Mouse (Mus musculus) neural tube, embryonic 13.5 days (tissue): ENCODE data around the gene Rock2. TPM values are rescaled to one million over a fixed set of nuclear protein-coding genes. Genes with fewer than 3 reads are reported as not detected.

ENCODE experiments used
- ATAC-seq: fragments of 200-750 bp; cut with Nextera tagmentation; 2 replicates; pipeline ENCODE4 v1.8.0; 2017; ENCODE audit warnings: low read depth, mild to moderate bottlenecking, moderate TSS enrichment, moderate library complexity
- H3K27ac ChIP-seq: fragments of 300-500 bp; sonication (generic); replicated peaks from 2 replicates; pipeline ENCODE4 v1.5.1; 2015; ENCODE audit warnings: moderate library complexity, mild to moderate bottlenecking, inconsistent platforms
- H3K27me3 ChIP-seq: fragments of 300-500 bp; sonication (generic); 2 replicates; pipeline ENCODE4 v1.6.1; 2015; ENCODE audit warnings: mild to moderate bottlenecking, inconsistent platforms
- H3K36me3 ChIP-seq: fragments of 300-500 bp; sonication (generic); 2 replicates; pipeline ENCODE4 v1.6.1; 2015; ENCODE audit warnings: mild to moderate bottlenecking, inconsistent platforms
- H3K4me1 ChIP-seq: fragments of 300-500 bp; sonication (generic); replicated peaks from 2 replicates; pipeline ENCODE4 v1.6.1; 2015; ENCODE audit warnings: inconsistent platforms
- H3K4me2 ChIP-seq: fragments of 300-500 bp; sonication (generic); 2 replicates; pipeline ENCODE4 v1.6.1; 2015; ENCODE audit warnings: inconsistent platforms, mild to moderate bottlenecking, moderate library complexity
- H3K4me3 ChIP-seq: fragments of 300-500 bp; sonication (generic); 2 replicates; pipeline ENCODE4 v1.5.1; 2015; ENCODE audit warnings: mild to moderate bottlenecking, inconsistent platforms
- H3K9ac ChIP-seq: fragments of 300-500 bp; sonication (generic); 2 replicates; pipeline ENCODE4 v1.6.1; 2015; ENCODE audit warnings: moderate library complexity, mild to moderate bottlenecking, inconsistent platforms
- H3K9me3 ChIP-seq: fragments of 300-500 bp; sonication (generic); 2 replicates; pipeline ENCODE4 v1.6.1; 2016; ENCODE audit warnings: inconsistent platforms
- WGBS: fragments of 180-500 bp; shearing (Covaris S2); methylation state at CpG from one replicate; pipeline ENCODE4 v1.1.7; 2015; 5-methylcytosine and 5-hydroxymethylcytosine counted together
- polyA plus RNA-seq: library from polyadenylated mRNA; unstranded; fragments of >200 nt; fragmentation: Nextera tagmentation; extraction: Ambion mirVana; gene quantifications from 2 replicates; pipeline ENCODE4 v1.2.1, GENCODE M21; 2015

Rock2 gene
- polyA plus RNA-seq, 1 experiment from 2014 or later, result 15.0 TPM

DNA sequence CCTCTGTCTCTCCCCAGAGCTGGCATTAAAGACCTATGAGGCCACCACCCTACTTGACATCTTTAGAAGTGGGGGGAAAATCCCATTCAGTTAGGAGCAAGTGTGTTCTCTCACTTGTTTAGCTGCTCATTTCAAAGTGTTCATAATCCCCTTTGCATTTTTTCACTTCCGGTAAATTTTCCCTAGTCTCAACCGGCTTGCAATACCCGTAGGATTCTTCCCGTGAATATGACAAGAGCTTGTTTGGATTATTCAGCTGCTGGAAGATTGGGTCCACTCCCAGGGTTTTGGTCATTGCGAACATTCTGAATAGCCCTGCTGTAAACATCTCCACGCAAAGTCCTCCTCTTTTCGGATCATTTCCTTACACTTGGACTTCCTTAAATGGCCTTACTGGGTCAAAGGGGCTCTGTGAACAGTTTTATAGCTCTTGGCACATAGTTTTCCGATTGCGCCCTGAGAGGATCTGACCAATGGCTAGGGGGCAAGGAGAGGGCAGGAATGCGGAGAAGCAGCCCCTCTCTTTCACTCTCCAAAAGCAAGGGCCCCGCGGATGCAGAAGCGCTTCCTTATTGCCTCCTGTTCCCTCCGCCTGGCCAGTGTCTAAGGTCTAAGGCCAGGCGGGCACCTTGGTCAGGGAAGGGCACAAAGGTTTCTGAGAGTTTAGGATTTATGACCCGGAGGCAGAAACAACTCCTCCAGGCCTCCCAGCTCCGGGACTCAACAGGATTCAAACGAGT, 869 bp upstream of the Rock2 start:
- Histone ChIP-seq H3K36me3 (no peaks in the 10 kb centered on the region), H3K4me1 (peaks cover 39% of the 10 kb centered on the region), H3K9ac (peak overlapping the region; percentile 95), H3K4me3 (peak overlapping the region; percentile 91), H3K4me2 (peak overlapping the region; percentile 83), H3K27me3 (no peaks in the 10 kb centered on the region), H3K9me3 (no peaks in the 10 kb centered on the region), H3K27ac (peak overlapping the region; percentile 95)
- WGBS, result 4% methylated on average over 18 of the region's 18 CpGs
- ATAC-seq, result no peak; the same call in 1 of the 2 replicates

DNA sequence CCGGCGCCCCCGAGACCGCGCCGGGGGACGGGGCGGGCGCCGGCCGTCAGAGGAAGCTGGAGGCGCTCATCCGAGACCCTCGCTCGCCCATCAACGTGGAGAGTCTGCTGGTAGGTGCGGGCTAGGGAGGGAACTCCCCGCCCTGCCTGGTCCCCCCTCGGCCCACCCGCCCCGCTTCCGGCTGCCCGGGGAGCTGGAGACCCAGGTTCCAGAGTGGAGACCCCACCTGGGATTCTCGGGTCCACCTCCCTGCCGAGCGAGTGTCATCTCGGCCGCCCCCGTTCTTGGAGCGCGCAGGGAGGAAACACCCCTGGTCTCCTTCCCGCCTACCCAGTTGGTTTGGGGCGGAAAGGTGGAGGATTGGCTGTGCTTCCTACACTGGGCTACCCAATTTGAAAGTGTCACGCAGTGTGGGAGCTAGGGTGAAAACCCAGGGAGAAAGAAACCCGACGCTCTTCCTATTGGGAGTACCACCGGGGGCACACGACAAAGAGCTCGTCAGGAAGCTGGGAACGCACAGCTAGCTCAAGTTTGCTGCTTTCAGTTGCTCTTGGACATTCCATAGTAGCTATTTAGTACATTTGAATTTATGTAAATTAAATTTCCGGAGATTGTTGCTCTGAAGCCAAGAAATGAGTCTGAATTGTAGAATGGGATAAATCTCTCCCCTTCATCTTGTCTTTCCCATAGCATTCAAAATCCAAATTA, 680 bp downstream of the Rock2 start:
- H3K36me3 ChIP-seq, result no peaks in the 10 kb centered on the region
- no peaks in the 10 kb centered on the region for H3K27me3 ChIP-seq
- peak overlapping the region; percentile 91 for H3K4me3 ChIP-seq
- peak overlapping the region; percentile 95 for H3K27ac ChIP-seq
- H3K4me1 ChIP-seq, result peaks cover 40% of the 10 kb centered on the region
- peak overlapping the region; percentile 95 for H3K9ac ChIP-seq
- under 1% methylated on average over 39 of the region's 41 CpGs for WGBS
- H3K9me3 ChIP-seq, result no peaks in the 10 kb centered on the region
- peak overlapping the region; percentile 72 for H3K4me2 ChIP-seq
- ATAC-seq, result peak; percentile 73

DNA sequence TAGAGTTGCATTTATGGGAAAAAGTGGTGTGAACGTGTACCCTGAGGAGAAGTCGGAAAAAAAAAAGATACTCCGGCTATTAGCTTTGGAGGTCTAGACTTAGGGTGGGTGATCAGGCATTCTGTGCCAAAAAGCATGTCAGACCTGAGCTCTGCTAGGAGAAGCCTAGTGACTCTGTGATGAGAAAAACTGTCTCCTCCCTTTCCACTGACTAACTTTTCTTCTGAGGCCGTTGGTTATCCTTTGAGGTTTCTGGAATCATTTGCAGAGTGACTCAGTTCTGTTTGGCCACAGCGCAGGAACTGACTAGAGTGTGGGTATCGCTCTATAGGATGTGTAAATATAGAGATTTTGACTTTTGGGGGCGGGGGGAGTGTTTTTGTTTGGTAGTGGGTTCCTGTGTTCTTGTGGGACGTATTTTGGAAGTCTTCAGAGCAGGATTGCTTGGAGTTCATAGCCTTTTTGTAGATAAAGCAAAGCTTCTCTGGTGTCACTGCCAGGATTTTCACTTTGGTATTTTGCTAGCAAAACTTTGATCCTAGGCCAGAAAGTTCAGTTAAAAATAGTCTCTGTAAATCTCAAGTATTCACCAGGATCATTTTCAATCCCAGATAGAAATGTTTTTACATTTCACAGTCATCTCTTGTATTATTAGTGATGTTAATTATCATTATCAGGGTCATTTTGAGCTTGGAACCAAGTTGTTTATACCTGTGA, 1.5 kb downstream of the Rock2 start:
- Histone ChIP-seq H3K4me3 (peak overlapping the region; percentile 91), H3K36me3 (no peaks in the 10 kb centered on the region), H3K4me1 (peaks cover 40% of the 10 kb centered on the region), H3K27ac (no peak overlapping the region), H3K4me2 (peak overlapping the region; percentile 72), H3K27me3 (no peaks in the 10 kb centered on the region), H3K9ac (peak overlapping the region; percentile 95), H3K9me3 (no peaks in the 10 kb centered on the region)
- no peak for ATAC-seq
- 24% methylated on average over 8 of the region's 8 CpGs for WGBS

DNA sequence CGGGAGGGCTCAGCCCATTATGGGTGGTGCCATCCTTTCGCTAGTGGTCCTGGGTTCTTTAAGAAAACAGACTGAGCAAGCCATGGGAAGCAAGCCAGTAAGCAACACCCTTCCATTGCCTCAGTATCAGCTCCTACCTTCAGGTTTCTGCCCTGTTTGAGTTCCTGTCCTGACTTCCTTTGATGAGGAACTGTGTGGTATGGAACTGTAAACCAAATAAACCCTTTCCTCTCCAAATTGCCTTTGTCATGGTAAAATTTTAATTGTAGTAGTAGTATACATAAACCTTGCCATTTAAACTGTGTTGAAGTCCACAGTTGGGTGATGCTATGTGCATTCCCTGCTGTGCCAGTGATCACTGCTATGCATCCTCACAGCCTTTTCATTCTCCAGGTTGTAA, 2.5 kb downstream of the Rock2 start:
- no peaks in the 10 kb centered on the region for H3K9me3 ChIP-seq
- H3K4me2 ChIP-seq, result peak overlapping the region; percentile 72
- H3K9ac ChIP-seq, result no peak overlapping the region
- WGBS, result 68% methylated on average over 2 of the region's 2 CpGs
- ATAC-seq, result no peak
- H3K36me3 ChIP-seq, result no peaks in the 10 kb centered on the region
- peak overlapping the region; percentile 6; the same call in 1 of the 2 replicates for H3K4me3 ChIP-seq
- H3K4me1 ChIP-seq, result peaks cover 40% of the 10 kb centered on the region
- no peaks in the 10 kb centered on the region for H3K27me3 ChIP-seq
- no peak overlapping the region for H3K27ac ChIP-seq

DNA sequence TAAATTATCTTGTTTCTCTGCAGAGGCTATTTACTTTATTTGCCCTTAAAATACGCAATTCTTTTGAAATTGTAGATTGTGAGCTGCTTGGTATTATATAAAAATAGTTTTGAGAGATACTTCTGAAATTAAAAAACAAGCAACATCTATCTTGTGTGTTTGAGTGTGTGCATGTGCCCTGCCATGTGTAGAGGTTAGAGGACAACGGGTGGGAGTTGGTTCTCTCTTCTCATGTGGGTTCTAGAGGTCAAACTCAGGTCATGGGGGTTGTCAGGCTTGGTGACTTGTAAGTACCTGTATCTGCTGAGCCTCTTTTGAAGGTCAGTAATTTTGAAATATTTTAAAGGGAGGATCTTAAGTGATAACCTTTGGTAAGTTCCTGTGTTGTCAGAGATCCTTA, 3.5 kb downstream of the Rock2 start:
- H3K36me3 ChIP-seq, result no peaks in the 10 kb centered on the region
- H3K4me2 ChIP-seq, result no peak overlapping the region
- no peak for ATAC-seq
- H3K27ac ChIP-seq, result no peak overlapping the region
- H3K4me1 ChIP-seq, result peaks cover 40% of the 10 kb centered on the region
- WGBS, result 50% methylated on average over 2 of the region's 2 CpGs
- H3K9ac ChIP-seq, result no peak overlapping the region
- no peak overlapping the region for H3K4me3 ChIP-seq
- H3K9me3 ChIP-seq, result no peaks in the 10 kb centered on the region
- no peaks in the 10 kb centered on the region for H3K27me3 ChIP-seq

DNA sequence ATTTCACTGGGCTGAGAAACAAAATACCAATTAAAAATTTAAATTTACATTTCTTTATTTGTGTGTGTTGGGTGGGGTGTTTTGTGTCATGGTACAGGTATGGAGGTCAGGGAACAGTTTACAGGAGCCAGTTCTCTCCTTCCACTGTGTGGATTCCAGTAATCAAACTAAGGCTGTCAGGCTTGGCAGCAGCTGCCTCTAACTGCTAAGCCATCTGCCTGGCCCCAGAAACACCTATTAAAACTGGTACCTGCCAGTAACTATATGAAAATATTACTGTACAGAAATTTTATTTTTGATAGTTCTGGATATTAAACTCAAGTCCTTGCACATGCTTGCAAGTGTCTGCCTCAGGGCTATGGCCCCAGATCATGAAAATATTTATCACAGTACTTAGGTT, 4.1 kb downstream of the Rock2 start:
- Histone ChIP-seq H3K4me3 (no peak overlapping the region), H3K27me3 (no peaks in the 10 kb centered on the region), H3K36me3 (no peaks in the 10 kb centered on the region), H3K4me1 (peaks cover 35% of the 10 kb centered on the region), H3K9ac (no peak overlapping the region), H3K9me3 (no peaks in the 10 kb centered on the region), H3K4me2 (no peak overlapping the region), H3K27ac (no peak overlapping the region)
- ATAC-seq, result no peak

DNA sequence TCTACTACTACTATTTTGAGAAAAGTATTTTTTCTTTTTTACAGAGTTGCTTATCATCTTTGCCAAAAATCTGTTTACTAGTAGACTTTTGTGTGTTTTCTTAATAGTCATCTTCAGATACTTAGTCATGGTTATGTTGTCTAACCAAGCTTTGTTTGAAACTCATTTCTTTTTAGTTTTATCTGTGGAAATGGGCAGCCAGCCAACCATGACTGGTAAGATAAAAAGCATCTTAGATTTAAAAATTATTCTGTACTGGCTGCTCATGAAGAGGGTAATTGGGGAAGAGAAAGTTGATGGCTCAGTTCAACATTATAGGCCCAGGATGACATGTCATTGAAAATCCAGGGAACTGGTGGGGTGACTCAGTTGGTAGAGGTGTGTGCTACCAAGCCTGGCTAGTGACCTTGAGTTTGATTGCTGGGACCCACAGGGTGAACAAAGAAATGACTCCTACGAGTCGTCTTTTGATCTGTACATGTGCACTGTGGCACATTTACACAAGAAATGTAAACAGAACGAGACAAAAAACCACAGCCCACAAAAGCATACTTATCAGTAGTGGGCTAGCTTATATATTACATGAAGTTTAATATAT, 6.0 kb downstream of the Rock2 start:
- no peak overlapping the region for H3K27ac ChIP-seq
- no peaks in the 10 kb centered on the region for H3K36me3 ChIP-seq
- H3K4me1 ChIP-seq, result peaks cover 27% of the 10 kb centered on the region
- no peaks in the 10 kb centered on the region for H3K27me3 ChIP-seq
- no peak overlapping the region for H3K4me3 ChIP-seq
- H3K9ac ChIP-seq, result no peak overlapping the region
- H3K9me3 ChIP-seq, result no peaks in the 10 kb centered on the region
- WGBS, result 67% methylated on average over 3 of the region's 3 CpGs
- no peak overlapping the region for H3K4me2 ChIP-seq
- no peak for ATAC-seq

DNA sequence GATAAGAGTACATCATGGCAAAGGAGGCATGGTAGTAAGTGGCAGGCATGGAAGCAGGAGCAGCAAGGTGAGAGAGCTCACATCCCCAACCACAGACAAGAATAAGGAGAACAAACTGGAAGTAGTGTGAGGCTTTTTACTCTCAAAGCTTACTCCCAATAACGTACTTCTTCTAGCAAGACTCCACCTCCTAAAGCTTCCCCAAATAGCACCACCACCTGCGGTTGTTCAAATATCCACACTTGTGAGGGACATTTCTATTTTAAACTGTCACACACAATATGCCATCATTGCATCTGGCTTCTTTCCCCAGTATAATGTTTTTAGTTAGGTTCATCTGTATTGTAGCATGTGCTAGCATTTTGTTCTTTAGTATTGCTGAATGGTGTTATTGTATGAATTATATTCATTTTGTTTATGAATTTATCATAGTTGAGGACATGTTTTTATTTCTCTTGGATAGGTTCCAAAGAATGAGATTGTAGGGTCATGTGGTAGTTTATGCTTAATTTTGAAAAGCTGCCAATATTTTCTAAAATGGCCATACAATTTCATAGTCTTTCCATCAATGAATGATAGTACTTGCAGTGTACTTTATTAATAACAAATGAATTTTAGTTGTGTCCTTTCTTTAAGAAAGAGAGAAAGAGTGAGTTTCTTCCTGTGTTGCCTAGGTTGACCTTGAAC, 9.4 kb downstream of the Rock2 start:
- WGBS, result 92% methylated on average over 2 of the region's 2 CpGs
- no peak overlapping the region for H3K27ac ChIP-seq
- ATAC-seq, result no peak
- H3K36me3 ChIP-seq, result no peaks in the 10 kb centered on the region
- H3K27me3 ChIP-seq, result no peaks in the 10 kb centered on the region
- H3K9ac ChIP-seq, result no peak overlapping the region
- H3K4me3 ChIP-seq, result no peak overlapping the region
- H3K9me3 ChIP-seq, result no peaks in the 10 kb centered on the region
- H3K4me2 ChIP-seq, result no peak overlapping the region
- H3K4me1 ChIP-seq, result no peaks in the 10 kb centered on the region; the same call in 1 of the 2 replicates

DNA sequence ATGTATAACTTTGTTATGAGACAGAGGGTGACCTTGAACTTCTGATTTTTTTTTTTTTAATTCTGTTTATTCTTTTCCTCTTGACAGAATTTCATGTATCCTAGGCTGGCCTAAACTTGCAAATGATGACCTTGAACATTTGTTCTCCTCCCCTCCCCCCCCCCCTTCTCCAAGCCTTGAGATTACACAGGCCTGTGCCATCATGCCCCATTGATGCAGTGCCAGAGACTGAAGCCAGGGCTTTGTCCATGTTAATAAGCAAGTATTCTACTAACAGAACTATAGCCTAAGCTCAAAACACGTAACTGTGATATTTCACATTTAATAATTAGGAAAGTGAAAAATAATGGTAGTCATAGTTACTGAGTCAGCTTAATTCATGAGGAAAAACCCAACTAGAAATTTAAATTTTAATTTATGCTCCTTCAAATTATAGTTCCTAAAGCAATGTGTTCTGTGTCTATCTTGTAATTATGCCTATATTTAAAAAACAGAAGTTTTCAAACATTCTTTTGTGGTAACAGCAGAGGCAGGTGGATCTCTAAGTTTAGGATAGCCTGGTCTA, 12.7 kb downstream of the Rock2 start:
- no peak for ATAC-seq

DNA sequence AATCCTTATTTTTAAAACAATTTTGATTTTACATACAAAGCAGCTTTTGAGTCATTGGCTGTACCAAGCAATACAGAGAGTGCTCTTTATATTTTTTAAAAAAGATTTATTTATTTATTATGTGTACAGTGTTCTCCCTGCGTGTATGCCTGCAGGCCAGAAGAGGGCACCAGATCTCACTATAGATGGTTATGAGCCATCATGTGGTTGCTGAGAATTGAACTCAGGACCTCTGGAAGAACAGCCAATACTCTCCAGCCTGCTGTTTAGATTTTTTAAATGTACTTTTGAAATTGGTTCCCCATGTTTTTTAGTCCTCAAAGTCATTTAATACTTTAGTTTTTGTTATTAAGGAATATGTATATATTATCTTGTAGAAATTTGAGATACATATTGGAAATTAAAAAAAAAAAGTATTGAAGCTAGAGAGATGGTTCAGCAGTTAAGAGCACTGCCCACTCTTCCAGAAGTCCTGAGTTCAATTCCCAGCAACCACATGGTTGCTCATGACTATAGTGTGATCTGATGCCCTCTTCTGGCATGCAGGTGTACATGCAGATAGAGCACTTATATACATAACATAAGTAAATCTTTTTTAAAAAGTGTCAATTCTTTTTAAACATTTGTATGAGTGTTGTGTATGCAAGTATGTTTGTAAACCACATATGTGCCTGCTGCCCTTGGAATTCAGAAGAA, 13.4 kb downstream of the Rock2 start:
- no peak overlapping the region for H3K27ac ChIP-seq
- no peaks in the 10 kb centered on the region for H3K4me1 ChIP-seq
- no peak overlapping the region for H3K4me3 ChIP-seq
- no peaks in the 10 kb centered on the region for H3K36me3 ChIP-seq
- WGBS, result 94% methylated on average over 1 of the region's 1 CpGs
- no peak for ATAC-seq
- H3K9me3 ChIP-seq, result no peaks in the 10 kb centered on the region
- H3K4me2 ChIP-seq, result no peak overlapping the region
- no peak overlapping the region for H3K9ac ChIP-seq
- H3K27me3 ChIP-seq, result no peaks in the 10 kb centered on the region

More for the DNA sequence above, 12.7 kb downstream of the Rock2 start:
- Histone ChIP-seq H3K4me3 (no peak overlapping the region), H3K36me3 (no peaks in the 10 kb centered on the region), H3K27me3 (no peaks in the 10 kb centered on the region), H3K4me2 (no peak overlapping the region), H3K4me1 (no peaks in the 10 kb centered on the region), H3K9ac (no peak overlapping the region), H3K27ac (no peak overlapping the region), H3K9me3 (no peaks in the 10 kb centered on the region)
- 87% methylated on average over 1 of the region's 1 CpGs for WGBS

DNA sequence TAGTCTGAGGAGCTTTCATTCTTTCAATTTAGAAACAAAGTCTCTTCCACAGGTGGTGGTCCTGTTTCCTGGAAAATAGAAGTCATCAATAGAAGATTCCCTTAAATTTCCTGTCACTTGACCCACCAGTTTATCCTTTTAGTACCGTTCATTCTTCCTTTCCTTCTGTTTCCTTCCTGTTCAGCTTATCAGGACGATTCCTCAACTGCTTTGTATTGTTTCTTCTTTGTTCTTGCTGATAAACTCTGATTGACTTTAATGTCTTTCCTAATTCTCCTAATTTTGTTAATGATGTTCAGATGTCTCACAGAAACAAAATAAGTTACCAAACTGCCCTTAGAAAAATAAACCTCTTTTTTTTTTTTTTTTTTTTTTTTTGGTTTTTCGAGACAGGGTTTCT, 16.8 kb downstream of the Rock2 start:
- Histone ChIP-seq H3K4me2 (no peak overlapping the region), H3K27ac (no peak overlapping the region), H3K9me3 (no peaks in the 10 kb centered on the region), H3K9ac (no peak overlapping the region), H3K27me3 (no peaks in the 10 kb centered on the region), H3K4me1 (no peaks in the 10 kb centered on the region), H3K4me3 (no peak overlapping the region), H3K36me3 (no peaks in the 10 kb centered on the region)
- ATAC-seq, result no peak
- 69% methylated on average over 2 of the region's 3 CpGs for WGBS
